Mouse (Mus musculus): ENCODE results near the gene Prkar2b. TPM values are rescaled to one million over a fixed set of nuclear protein-coding genes. Genes with fewer than 3 reads are reported as not detected.

Gene Prkar2b
- polyA plus RNA-seq, 1 experiment = 36.2 TPM

- Histone ChIP-seq H3K27ac (ENCODE audit: insufficient read depth, low read length) (no peak overlapping the region), H3K4me3 (ENCODE audit: insufficient read depth, low read length) (no peak overlapping the region), H3K4me1 (ENCODE audit: control insufficient read depth, insufficient read depth, low read length) (no peaks in the 10 kb centered on the region)
- TF ChIP-seq CTCF (IDR thresholded peaks at IDR 0.05; ENCODE audit: borderline replicate concordance, insufficient read depth, low read length) (no peak), POLR2A (IDR thresholded peaks at IDR 0.05; ENCODE audit: low read depth, low read length) (no peak)
These were observed 13.2 kb upstream of the Prkar2b start for GRCm38 (mm10) chr12:32074271-32074670.

- Histone ChIP-seq H3K4me1 (ENCODE audit: control insufficient read depth, insufficient read depth, low read length) (peaks cover 2% of the 10 kb centered on the region; the same call in 1 of the 2 replicates), H3K27ac (ENCODE audit: insufficient read depth, low read length) (no peak overlapping the region), H3K4me3 (ENCODE audit: insufficient read depth, low read length) (no peak overlapping the region)
- no peak for TF ChIP-seq CTCF (IDR thresholded peaks at IDR 0.05; ENCODE audit: borderline replicate concordance, insufficient read depth, low read length)
These were observed 4.9 kb upstream of the Prkar2b start for GRCm38 (mm10) chr12:32066004-32066403.

GRCm38 (mm10) chr12:32060247-32061089 lies 628 bp downstream of the Prkar2b start:
- H3K27ac ChIP-seq (ENCODE audit: insufficient read depth, low read length) = peak overlapping the region; percentile 59; the same call in 1 of the 2 replicates
- TF ChIP-seq CTCF (IDR thresholded peaks at IDR 0.05; ENCODE audit: borderline replicate concordance, insufficient read depth, low read length) (no peak), POLR2A (IDR thresholded peaks at IDR 0.05; ENCODE audit: low read depth, low read length) (no peak)
- H3K4me1 ChIP-seq (ENCODE audit: control insufficient read depth, insufficient read depth, low read length) = peaks cover 8% of the 10 kb centered on the region
- peak overlapping the region; percentile 68 for H3K4me3 ChIP-seq (ENCODE audit: insufficient read depth, low read length)

GRCm38 (mm10) chr12:32059707-32060106 lies 1.4 kb downstream of the Prkar2b start:
- Histone ChIP-seq H3K4me3 (ENCODE audit: insufficient read depth, low read length) (peak overlapping the region; percentile 8), H3K4me1 (ENCODE audit: control insufficient read depth, insufficient read depth, low read length) (peaks cover 8% of the 10 kb centered on the region), H3K27ac (ENCODE audit: insufficient read depth, low read length) (no peak overlapping the region)
- no peak for TF ChIP-seq CTCF (IDR thresholded peaks at IDR 0.05; ENCODE audit: borderline replicate concordance, insufficient read depth, low read length)
- TF ChIP-seq POLR2A (IDR thresholded peaks at IDR 0.05; ENCODE audit: low read depth, low read length) = no peak

GRCm38 (mm10) chr12:32059135-32059534 lies 2.0 kb downstream of the Prkar2b start:
- no peak for TF ChIP-seq POLR2A (IDR thresholded peaks at IDR 0.05; ENCODE audit: low read depth, low read length)
- H3K27ac ChIP-seq (ENCODE audit: insufficient read depth, low read length) = no peak overlapping the region
- H3K4me1 ChIP-seq (ENCODE audit: control insufficient read depth, insufficient read depth, low read length) = peaks cover 11% of the 10 kb centered on the region
- 0 out of 2 replicates have a peak overlapping the region, but pooled peaks have one; percentile 4 for H3K4me3 ChIP-seq (ENCODE audit: insufficient read depth, low read length)

GRCm38 (mm10) chr12:32057461-32058199 lies 3.5 kb downstream of the Prkar2b start:
- Histone ChIP-seq H3K4me1 (ENCODE audit: control insufficient read depth, insufficient read depth, low read length) (peaks cover 11% of the 10 kb centered on the region), H3K27ac (ENCODE audit: insufficient read depth, low read length) (no peak overlapping the region; the same call in 1 of the 2 replicates), H3K4me3 (ENCODE audit: insufficient read depth, low read length) (no peak overlapping the region)
- TF ChIP-seq POLR2A (IDR thresholded peaks at IDR 0.05; ENCODE audit: low read depth, low read length) (no peak), CTCF (IDR thresholded peaks at IDR 0.05; ENCODE audit: borderline replicate concordance, insufficient read depth, low read length) (no peak)

- no peak overlapping the region for H3K27ac ChIP-seq (ENCODE audit: insufficient read depth, low read length)
- peaks cover 10% of the 10 kb centered on the region for H3K4me1 ChIP-seq (ENCODE audit: control insufficient read depth, insufficient read depth, low read length)
- TF ChIP-seq POLR2A (IDR thresholded peaks at IDR 0.05; ENCODE audit: low read depth, low read length) (no peak), CTCF (IDR thresholded peaks at IDR 0.05; ENCODE audit: borderline replicate concordance, insufficient read depth, low read length) (no peak)
- H3K4me3 ChIP-seq (ENCODE audit: insufficient read depth, low read length) = no peak overlapping the region
These were observed 5.3 kb downstream of the Prkar2b start for GRCm38 (mm10) chr12:32055797-32056196.

GRCm38 (mm10) chr12:32054476-32055166 lies 6.5 kb downstream of the Prkar2b start:
- Histone ChIP-seq H3K4me3 (ENCODE audit: insufficient read depth, low read length) (no peak overlapping the region), H3K27ac (ENCODE audit: insufficient read depth, low read length) (no peak overlapping the region), H3K4me1 (ENCODE audit: control insufficient read depth, insufficient read depth, low read length) (peaks cover 10% of the 10 kb centered on the region)
- no peak for TF ChIP-seq CTCF (IDR thresholded peaks at IDR 0.05; ENCODE audit: borderline replicate concordance, insufficient read depth, low read length)
- no peak for TF ChIP-seq POLR2A (IDR thresholded peaks at IDR 0.05; ENCODE audit: low read depth, low read length)

GRCm38 (mm10) chr12:32053637-32054366 lies 7.3 kb downstream of the Prkar2b start:
- no peak overlapping the region for H3K4me3 ChIP-seq (ENCODE audit: insufficient read depth, low read length)
- H3K4me1 ChIP-seq (ENCODE audit: control insufficient read depth, insufficient read depth, low read length) = peaks cover 8% of the 10 kb centered on the region
- TF ChIP-seq CTCF (IDR thresholded peaks at IDR 0.05; ENCODE audit: borderline replicate concordance, insufficient read depth, low read length) = no peak
- no peak for TF ChIP-seq POLR2A (IDR thresholded peaks at IDR 0.05; ENCODE audit: low read depth, low read length)
- no peak overlapping the region for H3K27ac ChIP-seq (ENCODE audit: insufficient read depth, low read length)
